Mouse (Mus musculus): ENCODE data around the gene Nat8f6.

GRCm38 (mm10) chr6:85861247-85861646, 40.5 kb upstream of the Nat8f6 start:
- TF ChIP-seq CTCF (IDR thresholded peaks at IDR 0.05; ENCODE audit: low read depth) (no peak), EP300 (IDR thresholded peaks at IDR 0.05; ENCODE audit: low read depth) (no peak)

Measured in liver, postnatal 0 days (tissue).